Mouse (Mus musculus) erythroid progenitor cell, adult 5-6 weeks (primary cell): ENCODE data around the gene Dapk2. TPM values are rescaled to one million over a fixed set of nuclear protein-coding genes. Genes with fewer than 3 reads are reported as not detected.

Experiments
- ATAC-seq: replicated peaks from 2 replicates; pipeline ENCODE4 v1.8.0; 2016; ENCODE audit warnings: moderate number of reproducible peaks, mild to moderate bottlenecking, moderate TSS enrichment, inconsistent platforms; ENCODE audit not compliant: poor library complexity, low FRiP score, severe bottlenecking
- total RNA-seq, 2 experiments: library from RNA; stranded (forward) in 1 of 2; stranded (reverse) in 1 of 2; fragments of 150-400 nt in 1 of 2; fragments of 186-747, 209-891 nt in 1 of 2; gene quantifications; 2 replicates each; pipeline versions ENCODE4 v1.2.3 to v1.2.4; 2015 to 2017; ENCODE audit warnings: low replicate concordance in 2 of 2

Gene Dapk2
- total RNA-seq, 2 experiments from 2014 or later, result 25.5 to 31.0 TPM

- ATAC-seq, result no peak
Measured at GRCm38 (mm10) chr9:66295577-66296120, 137.6 kb downstream of the Dapk2 start.

GRCm38 (mm10) chr9:66298783-66299182, 140.8 kb downstream of the Dapk2 start:
- no peak for ATAC-seq

- ATAC-seq, result no peak
Measured at GRCm38 (mm10) chr9:66300448-66301027, 142.5 kb downstream of the Dapk2 start.

GRCm38 (mm10) chr9:66304320-66305090, 146.5 kb downstream of the Dapk2 start:
- ATAC-seq, result peak; percentile 53

- peak; percentile 60 for ATAC-seq
Measured at GRCm38 (mm10) chr9:66305121-66306112, 147.4 kb downstream of the Dapk2 start.

GRCm38 (mm10) chr9:66306414-66306813, 148.4 kb downstream of the Dapk2 start:
- ATAC-seq, result no peak

GRCm38 (mm10) chr9:66307341-66307740, 149.3 kb downstream of the Dapk2 start:
- no peak for ATAC-seq

- ATAC-seq, result no peak
Measured at GRCm38 (mm10) chr9:66308741-66309140, 150.7 kb downstream of the Dapk2 start.

- no peak for ATAC-seq
Measured at GRCm38 (mm10) chr9:66311458-66311857, 153.4 kb downstream of the Dapk2 start.

- ATAC-seq, result no peak
Measured at GRCm38 (mm10) chr9:66316603-66317002, 158.6 kb downstream of the Dapk2 start.

Other genes with a start within 250 kb of the Dapk2 start
- 9.2 and 10.8 TPM in 2 replicates for gene Trip4, start 249.4 kb upstream of the Dapk2 start, total RNA-seq (2015; ENCODE audit: low replicate concordance)
- 10.1 and 13.3 TPM in 2 replicates for gene Trip4, start 249.4 kb upstream of the Dapk2 start, total RNA-seq (2017; ENCODE audit: low replicate concordance)
- gene Csnk1g1, start 249.3 kb upstream of the Dapk2 start, total RNA-seq (2015; ENCODE audit: low replicate concordance), result 11.7 and 25.9 TPM in 2 replicates
- 15.9 and 29.7 TPM in 2 replicates for gene Csnk1g1, start 249.3 kb upstream of the Dapk2 start, total RNA-seq (2017; ENCODE audit: low replicate concordance)
- 181 and 260 TPM in 2 replicates for gene Ppib, start 98.0 kb upstream of the Dapk2 start, total RNA-seq (2015; ENCODE audit: low replicate concordance)
- 219 and 274 TPM in 2 replicates for gene Ppib, start 98.0 kb upstream of the Dapk2 start, total RNA-seq (2017; ENCODE audit: low replicate concordance)
- 179 and 188 TPM in 2 replicates for gene Snx22, start 88.5 kb upstream of the Dapk2 start, total RNA-seq (2015; ENCODE audit: low replicate concordance)
- gene Snx22, start 88.5 kb upstream of the Dapk2 start, total RNA-seq (2017; ENCODE audit: low replicate concordance), result 123 and 145 TPM in 2 replicates
- 67.1 and 84.0 TPM in 2 replicates for gene Snx1, start 31.6 kb upstream of the Dapk2 start, total RNA-seq (2015; ENCODE audit: low replicate concordance)
- gene Snx1, start 31.6 kb upstream of the Dapk2 start, total RNA-seq (2017; ENCODE audit: low replicate concordance), result 81.5 and 97.5 TPM in 2 replicates
- gene Ciao2a, start 31.6 kb upstream of the Dapk2 start, total RNA-seq (2015; ENCODE audit: low replicate concordance), result 84.3 and 120 TPM in 2 replicates
- 36.8 and 53.8 TPM in 2 replicates for gene Ciao2a, start 31.6 kb upstream of the Dapk2 start, total RNA-seq (2017; ENCODE audit: low replicate concordance)
- 454 and 527 TPM in 2 replicates for gene Herc1, start 192.2 kb downstream of the Dapk2 start, total RNA-seq (2015; ENCODE audit: low replicate concordance)
- gene Herc1, start 192.2 kb downstream of the Dapk2 start, total RNA-seq (2017; ENCODE audit: low replicate concordance), result 839 and 902 TPM in 2 replicates